Mouse (Mus musculus): Measurements from ENCODE around the gene AI837181. TPM values are rescaled to one million over a fixed set of nuclear protein-coding genes. Genes with fewer than 3 reads are reported as not detected.

The AI837181 gene
- polyA plus RNA-seq, 1 experiment from 2014 or later = 59.0 TPM

DNA sequence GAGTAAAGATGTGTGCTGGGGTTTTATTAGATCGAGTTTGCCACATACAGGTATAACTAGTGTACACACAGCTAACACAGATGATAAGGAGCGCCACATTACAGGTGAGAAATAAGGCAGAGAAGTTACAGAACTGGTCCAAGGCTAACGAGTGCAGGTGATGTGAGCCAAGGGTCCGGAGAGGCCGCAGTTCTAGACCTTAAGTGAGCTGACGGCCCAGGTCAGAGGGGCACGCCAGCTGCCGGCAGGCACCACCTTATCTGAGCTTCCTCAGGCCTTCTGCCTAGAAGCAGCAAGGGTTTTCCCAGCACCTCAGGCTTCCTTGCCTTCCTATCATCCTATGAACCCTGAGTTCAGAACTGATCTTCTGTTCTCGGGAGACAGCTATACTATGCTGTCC is 5.3 kb upstream of the AI837181 start:
- H3K27me3 ChIP-seq = no peaks in the 10 kb centered on the region
- no peak overlapping the region for H3K27ac ChIP-seq
- ATAC-seq (replicated peaks; ENCODE audit: low FRiP score) = no peak
- no peak overlapping the region for H3K4me2 ChIP-seq
- peaks cover 53% of the 10 kb centered on the region for H3K36me3 ChIP-seq
- no peak overlapping the region for H3K4me3 ChIP-seq (replicated peaks)
- 90% methylated on average over 9 of the region's 9 CpGs for WGBS
- peaks cover 15% of the 10 kb centered on the region for H3K4me1 ChIP-seq
- H3K9ac ChIP-seq = no peak overlapping the region
- no peaks in the 10 kb centered on the region for H3K9me3 ChIP-seq (replicated peaks)

DNA sequence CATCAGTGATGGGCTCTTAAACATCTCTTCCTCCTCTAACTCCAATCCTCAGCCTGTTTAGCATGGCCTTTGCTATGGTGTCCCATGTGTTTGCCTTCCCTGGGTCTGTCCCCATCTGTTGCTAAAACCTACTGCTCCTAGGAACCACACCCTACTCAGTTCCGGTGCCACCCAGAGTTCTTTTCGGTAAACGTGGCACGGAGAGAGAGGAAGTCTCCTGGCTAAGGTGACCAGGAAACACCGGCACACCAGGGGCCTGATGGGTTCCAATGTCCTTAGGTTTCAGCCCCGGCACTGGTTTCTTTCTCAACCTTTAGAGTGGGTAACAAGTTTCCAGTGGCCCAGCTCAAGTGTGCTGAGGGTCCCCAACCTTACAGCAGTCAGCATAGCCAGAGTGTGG is 4.4 kb upstream of the AI837181 start:
- no peaks in the 10 kb centered on the region for H3K9me3 ChIP-seq (replicated peaks)
- H3K4me2 ChIP-seq = no peak overlapping the region
- WGBS = 93% methylated on average over 6 of the region's 6 CpGs
- peaks cover 15% of the 10 kb centered on the region for H3K4me1 ChIP-seq
- no peaks in the 10 kb centered on the region for H3K27me3 ChIP-seq
- no peak for ATAC-seq (replicated peaks; ENCODE audit: low FRiP score)
- no peak overlapping the region for H3K9ac ChIP-seq
- H3K4me3 ChIP-seq (replicated peaks) = no peak overlapping the region
- no peak overlapping the region for H3K27ac ChIP-seq
- H3K36me3 ChIP-seq = peaks cover 53% of the 10 kb centered on the region

DNA sequence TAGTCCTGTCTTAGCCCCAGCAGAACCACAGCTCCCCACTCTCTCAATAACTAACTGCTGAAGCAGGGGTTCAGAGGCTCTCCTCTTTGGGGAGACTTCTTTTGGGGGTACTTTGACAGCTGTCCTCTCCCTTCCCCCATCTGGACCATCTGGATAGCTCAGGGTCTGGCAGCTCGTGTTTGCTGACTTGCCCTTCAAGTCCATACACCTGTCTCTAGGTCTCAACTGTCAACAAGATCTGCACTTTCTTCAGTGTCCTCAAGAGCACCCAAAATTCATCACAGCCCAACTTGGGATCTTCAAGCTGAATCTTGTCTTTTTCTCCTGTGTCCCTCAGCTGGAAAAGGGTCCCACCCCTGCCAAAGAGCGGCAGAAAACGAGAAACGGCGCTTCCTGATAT is 3.2 kb upstream of the AI837181 start:
- Histone ChIP-seq H3K27me3 (no peaks in the 10 kb centered on the region), H3K4me3 (replicated peaks) (no peak overlapping the region), H3K4me2 (no peak overlapping the region), H3K9me3 (replicated peaks) (no peaks in the 10 kb centered on the region), H3K4me1 (peaks cover 26% of the 10 kb centered on the region), H3K36me3 (peaks cover 62% of the 10 kb centered on the region), H3K9ac (no peak overlapping the region), H3K27ac (no peak overlapping the region)
- WGBS = 85% methylated on average over 5 of the region's 5 CpGs
- no peak for ATAC-seq (replicated peaks; ENCODE audit: low FRiP score)

DNA sequence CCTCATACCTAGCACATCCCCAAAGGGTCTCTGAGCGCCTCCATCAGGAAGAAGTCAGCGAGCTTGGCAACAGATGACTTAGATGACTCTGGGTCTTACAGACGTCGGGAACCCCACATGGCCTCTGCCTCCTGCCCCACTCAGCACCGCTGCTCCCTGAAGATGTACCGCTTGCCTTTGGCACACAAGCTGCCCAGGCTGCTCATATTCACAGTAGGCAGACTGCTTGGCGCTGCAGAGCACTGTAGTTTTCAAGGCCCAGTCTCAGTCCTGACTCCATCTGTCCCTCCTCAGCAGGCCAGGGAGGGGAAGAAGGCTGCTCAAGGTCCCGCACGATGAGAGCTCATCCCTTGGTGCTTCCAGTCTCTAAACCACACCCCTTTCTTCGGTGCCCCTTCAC is 2.7 kb upstream of the AI837181 start:
- 90% methylated on average over 10 of the region's 10 CpGs for WGBS
- H3K9me3 ChIP-seq (replicated peaks) = no peaks in the 10 kb centered on the region
- H3K36me3 ChIP-seq = peaks cover 65% of the 10 kb centered on the region
- no peak overlapping the region for H3K4me2 ChIP-seq
- no peak for ATAC-seq (replicated peaks; ENCODE audit: low FRiP score)
- H3K27me3 ChIP-seq = no peaks in the 10 kb centered on the region
- no peak overlapping the region for H3K9ac ChIP-seq
- H3K27ac ChIP-seq = no peak overlapping the region
- no peak overlapping the region for H3K4me3 ChIP-seq (replicated peaks)
- H3K4me1 ChIP-seq = peaks cover 31% of the 10 kb centered on the region

DNA sequence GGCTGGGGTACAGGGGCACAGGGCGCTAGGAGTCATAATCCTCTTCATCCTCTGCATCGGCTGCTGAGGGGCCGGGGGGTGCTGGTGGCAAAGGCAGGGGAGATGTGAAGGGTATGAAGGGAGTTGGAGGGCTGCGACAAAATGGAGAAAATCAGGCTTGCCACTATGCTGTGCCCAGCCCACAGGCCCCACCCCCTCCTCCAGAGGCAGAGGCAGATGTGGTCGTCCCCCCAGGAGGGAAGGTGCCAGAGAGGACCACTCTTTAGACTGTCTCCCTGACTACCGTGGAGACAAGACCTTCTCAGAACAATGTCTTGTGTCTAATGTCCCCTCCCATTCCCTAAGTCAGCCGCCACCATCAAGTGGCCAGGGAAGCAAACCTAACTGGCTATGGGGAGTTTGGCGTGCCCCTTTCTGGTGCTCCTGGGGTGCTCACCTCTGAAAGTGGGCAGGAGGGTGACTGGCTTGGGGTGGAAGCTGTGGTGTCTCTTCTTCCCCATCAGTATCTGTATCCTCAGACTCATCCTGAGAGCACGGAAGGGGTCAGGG is 2.0 kb upstream of the AI837181 start:
- Histone ChIP-seq H3K36me3 (peaks cover 63% of the 10 kb centered on the region), H3K27ac (0 out of 2 replicates have a peak overlapping the region, but pooled peaks have one; percentile 95), H3K9me3 (replicated peaks) (no peaks in the 10 kb centered on the region), H3K4me1 (peaks cover 34% of the 10 kb centered on the region), H3K4me2 (peak overlapping the region; percentile 79), H3K9ac (0 out of 2 replicates have a peak overlapping the region, but pooled peaks have one; percentile 82), H3K27me3 (no peaks in the 10 kb centered on the region), H3K4me3 (replicated peaks) (peak overlapping the region; percentile 86)
- 85% methylated on average over 9 of the region's 9 CpGs for WGBS
- ATAC-seq (replicated peaks; ENCODE audit: low FRiP score) = no peak

DNA sequence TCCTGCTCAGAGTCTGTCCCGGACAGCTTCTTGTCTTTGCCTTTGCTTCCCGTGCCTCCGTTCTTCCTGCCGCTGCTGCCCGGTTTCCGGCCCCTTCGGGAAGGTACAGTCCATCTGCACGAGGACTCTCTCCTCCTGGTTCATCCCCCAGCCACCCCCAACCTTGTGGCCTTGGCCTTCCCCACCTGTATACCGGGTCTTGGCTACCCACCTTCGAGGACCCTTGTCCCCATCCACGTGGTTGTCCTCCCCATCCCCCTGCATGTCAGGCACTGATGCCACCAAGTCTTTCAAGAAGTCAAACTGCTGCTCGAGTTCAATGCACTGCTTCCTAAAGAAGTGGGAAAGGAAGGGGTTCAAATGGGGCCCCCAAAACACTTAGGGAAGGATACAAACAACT is 1.4 kb upstream of the AI837181 start:
- H3K4me1 ChIP-seq = peaks cover 38% of the 10 kb centered on the region
- no peaks in the 10 kb centered on the region for H3K27me3 ChIP-seq
- H3K36me3 ChIP-seq = peaks cover 58% of the 10 kb centered on the region
- peak overlapping the region; percentile 82 for H3K9ac ChIP-seq
- no peaks in the 10 kb centered on the region for H3K9me3 ChIP-seq (replicated peaks)
- H3K4me2 ChIP-seq = peak overlapping the region; percentile 79
- 63% methylated on average over 12 of the region's 12 CpGs for WGBS
- ATAC-seq (replicated peaks; ENCODE audit: low FRiP score) = no peak
- peak overlapping the region; percentile 95 for H3K27ac ChIP-seq
- H3K4me3 ChIP-seq (replicated peaks) = peak overlapping the region; percentile 86

DNA sequence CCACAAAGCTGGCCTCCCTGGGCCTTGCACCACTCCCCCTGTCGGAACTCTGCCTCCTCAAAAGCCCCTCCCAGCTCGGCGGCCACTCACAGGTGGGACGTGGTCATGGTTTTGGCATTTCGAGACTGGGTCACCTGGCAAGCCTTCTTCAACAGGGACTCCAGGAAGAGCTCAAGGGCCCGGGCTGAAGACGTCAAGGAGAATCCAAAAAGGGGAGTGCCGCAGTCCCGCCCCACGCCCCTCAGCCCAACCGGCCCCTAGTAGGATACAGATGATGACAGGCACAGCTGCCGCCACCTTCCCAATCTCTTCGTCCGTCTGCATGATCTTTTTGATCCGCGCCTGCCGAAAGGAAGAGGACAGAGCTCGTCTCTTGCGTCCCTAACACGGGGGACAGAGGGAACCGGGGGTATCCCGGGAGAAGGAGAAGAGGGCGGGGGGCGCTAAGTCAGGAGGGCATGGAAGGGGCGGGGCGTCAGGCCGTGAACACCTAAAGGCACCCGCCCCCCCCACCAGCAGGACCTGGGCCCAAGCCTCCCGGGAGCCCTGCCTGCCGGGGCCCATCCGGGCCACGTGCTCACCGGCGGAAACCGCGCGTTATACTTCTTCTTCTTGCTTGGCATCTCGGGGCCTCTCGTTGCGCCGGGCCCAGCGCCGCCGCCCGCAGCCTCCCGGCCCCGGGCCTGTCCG is 707 bp upstream of the AI837181 start:
- H3K4me1 ChIP-seq = peaks cover 38% of the 10 kb centered on the region
- peaks cover 51% of the 10 kb centered on the region for H3K36me3 ChIP-seq
- H3K4me2 ChIP-seq = peak overlapping the region; percentile 79
- peak overlapping the region; percentile 86 for H3K4me3 ChIP-seq (replicated peaks)
- peak overlapping the region; percentile 95 for H3K27ac ChIP-seq
- H3K9ac ChIP-seq = peak overlapping the region; percentile 82
- no peaks in the 10 kb centered on the region for H3K9me3 ChIP-seq (replicated peaks)
- ATAC-seq (replicated peaks; ENCODE audit: low FRiP score) = peak; percentile 69
- WGBS = under 1% methylated on average over 35 of the region's 48 CpGs
- H3K27me3 ChIP-seq = no peaks in the 10 kb centered on the region

DNA sequence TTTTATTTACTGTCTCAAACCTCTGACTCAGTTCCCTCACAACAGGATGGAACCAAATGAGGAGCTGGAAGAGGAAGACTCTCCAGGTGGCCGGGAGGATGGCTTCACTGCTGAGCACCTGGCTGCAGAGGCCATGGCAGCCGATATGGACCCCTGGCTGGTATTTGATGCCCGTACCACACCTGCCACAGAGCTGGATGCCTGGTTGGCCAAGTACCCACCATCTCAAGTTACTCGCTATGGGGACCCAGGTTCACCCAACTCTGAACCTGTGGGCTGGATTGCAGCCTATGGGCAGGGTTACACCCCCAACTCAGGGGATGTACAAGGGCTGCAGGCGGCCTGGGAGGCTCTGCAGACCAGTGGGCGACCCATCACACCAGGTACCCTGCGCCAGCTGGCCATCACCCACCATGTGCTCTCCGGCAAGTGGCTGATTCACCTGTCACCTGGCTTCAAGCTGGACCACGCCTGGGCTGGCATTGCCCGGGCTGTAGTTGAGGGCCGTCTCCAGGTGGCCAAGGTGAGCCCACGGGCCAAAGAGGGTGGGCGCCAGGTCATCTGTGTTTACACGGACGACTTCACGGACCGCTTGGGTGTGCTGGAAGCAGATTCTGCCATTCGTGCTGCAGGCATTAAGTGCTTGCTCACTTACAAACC is 1.1 kb downstream of the AI837181 start:
- peak overlapping the region; percentile 79 for H3K4me2 ChIP-seq
- H3K9ac ChIP-seq = peak overlapping the region; percentile 90
- no peaks in the 10 kb centered on the region for H3K27me3 ChIP-seq
- peak overlapping the region; percentile 86 for H3K4me3 ChIP-seq (replicated peaks)
- H3K4me1 ChIP-seq = peaks cover 38% of the 10 kb centered on the region
- WGBS = 86% methylated on average over 18 of the region's 18 CpGs
- no peak for ATAC-seq (replicated peaks; ENCODE audit: low FRiP score)
- H3K36me3 ChIP-seq = peaks cover 34% of the 10 kb centered on the region
- peak overlapping the region; percentile 84 for H3K27ac ChIP-seq
- no peaks in the 10 kb centered on the region for H3K9me3 ChIP-seq (replicated peaks)

DNA sequence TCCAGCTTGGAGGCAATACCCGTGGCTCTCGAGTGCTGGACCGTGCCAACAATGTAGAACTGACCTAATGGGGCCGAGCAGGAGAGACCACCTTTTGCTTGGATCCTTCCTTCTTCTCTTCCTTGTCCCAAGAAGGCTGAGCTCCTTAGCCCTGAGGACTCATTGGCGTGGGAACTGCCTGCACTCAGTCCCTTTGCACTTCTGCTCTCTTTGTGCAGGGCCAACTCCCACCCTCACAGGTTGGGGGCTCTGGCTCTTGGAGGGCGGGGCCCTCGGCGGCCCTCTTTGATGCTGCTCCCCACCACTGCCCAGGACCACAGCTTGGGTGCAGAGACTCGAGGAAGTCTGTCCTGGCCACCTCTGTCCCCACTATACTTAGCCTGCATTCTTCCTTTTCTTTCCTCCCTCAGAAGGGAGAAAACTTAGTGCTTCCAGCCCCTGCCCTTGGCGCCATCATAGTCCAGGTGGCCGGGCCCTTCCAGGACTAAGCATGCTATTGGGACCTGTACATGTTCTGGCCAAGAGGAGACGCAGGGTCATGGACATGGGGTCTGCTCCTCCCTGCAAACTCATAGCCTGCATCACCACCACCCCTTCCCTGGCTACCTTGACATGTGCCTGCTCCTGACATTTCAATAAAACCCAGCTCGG is 1.8 kb downstream of the AI837181 start:
- no peaks in the 10 kb centered on the region for H3K27me3 ChIP-seq
- no peak for ATAC-seq (replicated peaks; ENCODE audit: low FRiP score)
- no peak overlapping the region for H3K27ac ChIP-seq
- peaks cover 38% of the 10 kb centered on the region for H3K4me1 ChIP-seq
- no peak overlapping the region for H3K9ac ChIP-seq
- H3K9me3 ChIP-seq (replicated peaks) = no peaks in the 10 kb centered on the region
- H3K4me2 ChIP-seq = peak overlapping the region; percentile 79
- H3K36me3 ChIP-seq = peaks cover 27% of the 10 kb centered on the region
- 90% methylated on average over 13 of the region's 13 CpGs for WGBS
- H3K4me3 ChIP-seq (replicated peaks) = no peak overlapping the region

DNA sequence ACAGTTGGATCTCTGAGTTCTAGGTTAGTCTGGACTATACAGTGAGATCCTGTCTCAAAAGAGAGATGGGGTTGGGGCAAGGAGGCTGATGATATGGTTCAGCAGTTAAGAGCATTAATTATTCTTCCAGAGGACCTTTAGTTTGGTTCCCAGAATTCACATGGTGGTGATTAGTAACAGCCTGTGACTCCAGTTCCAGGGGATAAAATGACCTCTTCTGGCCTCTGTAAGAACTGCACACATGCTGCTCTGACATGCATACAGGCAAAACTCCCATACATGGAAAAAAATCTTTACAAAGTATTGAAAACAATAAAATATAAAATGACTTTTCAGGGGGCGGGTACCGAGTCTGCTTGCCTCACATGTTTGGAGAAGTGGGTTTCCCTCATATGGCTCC is 3.1 kb downstream of the AI837181 start:
- no peaks in the 10 kb centered on the region for H3K27me3 ChIP-seq
- ATAC-seq (replicated peaks; ENCODE audit: low FRiP score) = no peak
- H3K4me3 ChIP-seq (replicated peaks) = no peak overlapping the region
- WGBS = 82% methylated on average over 2 of the region's 2 CpGs
- no peak overlapping the region for H3K9ac ChIP-seq
- no peaks in the 10 kb centered on the region for H3K9me3 ChIP-seq (replicated peaks)
- no peak overlapping the region for H3K4me2 ChIP-seq
- H3K36me3 ChIP-seq = peaks cover 18% of the 10 kb centered on the region
- peak overlapping the region; percentile 66 for H3K27ac ChIP-seq
- peaks cover 41% of the 10 kb centered on the region for H3K4me1 ChIP-seq

DNA sequence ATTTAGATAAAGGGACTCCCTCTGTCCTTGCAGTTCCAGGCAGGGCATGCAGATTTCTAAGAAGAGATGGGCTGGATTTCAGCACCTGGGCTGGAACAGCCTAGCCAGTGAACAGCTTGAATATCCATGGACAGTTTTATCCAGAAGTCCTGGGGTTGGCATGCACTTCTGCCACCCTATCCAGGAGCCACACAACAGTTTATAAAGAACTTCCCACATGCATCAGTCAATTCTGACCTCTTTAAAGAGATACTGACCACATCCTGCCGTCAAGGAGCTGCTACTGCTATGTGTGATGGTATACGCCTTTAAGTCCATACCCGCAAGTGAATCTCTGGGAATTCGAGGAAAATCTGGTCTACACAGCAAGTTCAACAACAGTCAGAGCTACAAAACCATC is 4.3 kb downstream of the AI837181 start:
- no peak for ATAC-seq (replicated peaks; ENCODE audit: low FRiP score)
- H3K36me3 ChIP-seq = peaks cover 15% of the 10 kb centered on the region
- 84% methylated on average over 4 of the region's 4 CpGs for WGBS

DNA sequence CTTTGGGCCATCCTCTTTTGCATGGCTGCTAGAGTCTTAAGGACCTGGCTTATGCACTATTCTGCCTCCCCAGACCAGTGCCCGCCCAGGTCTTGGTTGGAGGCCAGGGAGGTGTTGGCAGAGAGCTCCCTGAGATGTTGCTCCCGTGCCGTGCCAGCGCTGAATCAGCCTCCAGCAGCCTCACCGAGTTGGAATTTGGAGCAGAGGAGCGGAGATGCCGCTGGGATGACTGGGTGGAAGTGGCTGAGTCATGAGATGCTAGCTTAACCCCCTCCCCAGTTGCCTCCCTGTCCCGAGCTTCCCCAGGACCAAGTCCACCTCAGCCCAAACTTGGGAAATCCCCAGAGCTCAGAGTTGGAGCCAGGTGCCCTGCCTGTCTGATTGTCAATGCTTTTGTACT is 4.9 kb downstream of the AI837181 start:
- no peak overlapping the region for H3K4me3 ChIP-seq (replicated peaks)
- H3K36me3 ChIP-seq = peaks cover 15% of the 10 kb centered on the region
- no peaks in the 10 kb centered on the region for H3K27me3 ChIP-seq
- 72% methylated on average over 8 of the region's 8 CpGs for WGBS
- H3K27ac ChIP-seq = no peak overlapping the region
- H3K4me1 ChIP-seq = peaks cover 42% of the 10 kb centered on the region
- no peaks in the 10 kb centered on the region for H3K9me3 ChIP-seq (replicated peaks)
- no peak overlapping the region for H3K4me2 ChIP-seq
- H3K9ac ChIP-seq = no peak overlapping the region
- ATAC-seq (replicated peaks; ENCODE audit: low FRiP score) = no peak

More for the DNA sequence above, 4.3 kb downstream of the AI837181 start:
- H3K27me3 ChIP-seq = no peaks in the 10 kb centered on the region
- no peak overlapping the region for H3K4me2 ChIP-seq
- no peak overlapping the region for H3K9ac ChIP-seq
- peaks cover 41% of the 10 kb centered on the region for H3K4me1 ChIP-seq
- no peaks in the 10 kb centered on the region for H3K9me3 ChIP-seq (replicated peaks)
- no peak overlapping the region for H3K4me3 ChIP-seq (replicated peaks)
- H3K27ac ChIP-seq = no peak overlapping the region
